Mouse (Mus musculus) G1E (cell line): ENCODE data around the gene Lpgat1. TPM values are rescaled to one million over a fixed set of nuclear protein-coding genes. Genes with fewer than 3 reads are reported as not detected.

Experiments used
- ATAC-seq: 2 replicates; pipeline ENCODE4 v1.8.0; 2016; ENCODE audit warnings: mild to moderate bottlenecking; ENCODE audit not compliant: insufficient number of reproducible peaks, poor library complexity, low FRiP score, severe bottlenecking; ENCODE audit errors: extremely low read depth
- DNase-seq: peaks from one replicate; pipeline ENCODE4 v3.0.0; 2012; ENCODE audit warnings: low spot score
- H3K27me3 ChIP-seq: 2 replicates; pipeline ENCODE4 v1.6.1; 2012; ENCODE audit warnings: mild to moderate bottlenecking, low read length, inconsistent platforms; ENCODE audit not compliant: insufficient read depth
- H3K36me3 ChIP-seq: replicated peaks from 2 replicates; pipeline ENCODE3; 2012; ENCODE audit warnings: mild to moderate bottlenecking, inconsistent platforms
- H3K4me1 ChIP-seq: 2 replicates; pipeline ENCODE4 v1.6.1; 2012; ENCODE audit warnings: low read depth, low read length, inconsistent platforms, mixed read lengths; ENCODE audit not compliant: insufficient read depth
- H3K4me3 ChIP-seq: 2 replicates; pipeline ENCODE4 v1.5.1; 2012; ENCODE audit warnings: low read depth, mild to moderate bottlenecking, inconsistent platforms, low read length, moderate library complexity, mixed read lengths
- H3K9me3 ChIP-seq: replicated peaks from 2 replicates; pipeline ENCODE4 v1.6.1; 2012; ENCODE audit warnings: inconsistent platforms
- CTCF ChIP-seq: IDR thresholded peaks from 2 replicates; pipeline ENCODE4 v1.5.1; 2012; ENCODE audit warnings: low read depth, low read length, inconsistent platforms, mixed read lengths
- GATA1 ChIP-seq: IDR thresholded peaks from 2 replicates; pipeline ENCODE4 v1.6.1; 2012; ENCODE audit warnings: borderline replicate concordance, low read length, inconsistent platforms, mixed read lengths
- GATA2 ChIP-seq: IDR thresholded peaks from 2 replicates; pipeline ENCODE4 v1.6.1; 2012; ENCODE audit warnings: low read depth, low read length, inconsistent platforms, borderline replicate concordance
- POLR2AphosphoS5 ChIP-seq: IDR thresholded peaks from 2 replicates; pipeline ENCODE4 v1.6.1; 2012; ENCODE audit warnings: low read depth, low read length, inconsistent platforms; ENCODE audit not compliant: insufficient replicate concordance
- TAL1 ChIP-seq: conservative IDR thresholded peaks from 2 replicates; pipeline ENCODE4 v1.6.1; 2012; ENCODE audit warnings: low read depth, low read length, inconsistent platforms, mixed read lengths
- polyA plus RNA-seq: library from polyadenylated mRNA; stranded (reverse); fragments of >175 nt; gene quantifications from 2 replicates; pipeline ENCODE4 v1.2.3, GENCODE M21; 2012
- total RNA-seq, 2 experiments: library from RNA; stranded (forward) in 1 of 2; stranded (reverse) in 1 of 2; fragments of 200-1000 nt in 1 of 2; fragments of >200 nt in 1 of 2; fragmentation: Nextera tagmentation in 1 of 2; gene quantifications; 2 replicates each; pipeline ENCODE4 v1.2.3; 2014 to 2017

Lpgat1 gene
- total and polyA plus RNA-seq, 3 experiments: 0.11 TPM; not detected in 2

GRCm38 (mm10) chr1:191738726-191739125, 21.1 kb downstream of the Lpgat1 start:
- DNase-seq: no peak
- Histone ChIP-seq H3K9me3 (no peaks in the 10 kb centered on the region), H3K27me3 (no peaks in the 10 kb centered on the region), H3K4me3 (no peak overlapping the region), H3K4me1 (no peaks in the 10 kb centered on the region), H3K36me3 (no peaks in the 10 kb centered on the region)
- ATAC-seq: no peak
- TF ChIP-seq TAL1: no peak

GRCm38 (mm10) chr1:191740587-191741361, 23.1 kb downstream of the Lpgat1 start:
- Histone ChIP-seq H3K4me1 (no peaks in the 10 kb centered on the region), H3K36me3 (no peaks in the 10 kb centered on the region), H3K4me3 (no peak overlapping the region), H3K9me3 (no peaks in the 10 kb centered on the region), H3K27me3 (no peaks in the 10 kb centered on the region)
- TF ChIP-seq GATA2 (no peak), POLR2AphosphoS5 (no peak), GATA1 (no peak), TAL1 (no peak), CTCF (no peak)
- ATAC-seq (no peak), DNase-seq (no peak)

GRCm38 (mm10) chr1:191741635-191742034, 24.0 kb downstream of the Lpgat1 start:
- Histone ChIP-seq H3K36me3 (no peaks in the 10 kb centered on the region), H3K27me3 (no peaks in the 10 kb centered on the region), H3K4me3 (no peak overlapping the region), H3K9me3 (no peaks in the 10 kb centered on the region), H3K4me1 (no peaks in the 10 kb centered on the region)
- TF ChIP-seq CTCF (no peak), GATA2 (no peak), GATA1 (no peak), POLR2AphosphoS5 (no peak), TAL1 (no peak)
- DNase-seq (no peak), ATAC-seq (no peak)

- Histone ChIP-seq H3K4me1 (no peaks in the 10 kb centered on the region), H3K27me3 (no peaks in the 10 kb centered on the region; the same call in 1 of the 2 replicates), H3K9me3 (no peaks in the 10 kb centered on the region), H3K36me3 (no peaks in the 10 kb centered on the region), H3K4me3 (no peak overlapping the region)
- ATAC-seq (no peak), DNase-seq (no peak)
- TF ChIP-seq POLR2AphosphoS5 (no peak), TAL1 (no peak), CTCF (no peak), GATA2 (no peak), GATA1 (no peak)
Measured at GRCm38 (mm10) chr1:191748431-191748830, 30.8 kb downstream of the Lpgat1 start.

GRCm38 (mm10) chr1:191756520-191757199, 39.0 kb downstream of the Lpgat1 start:
- DNase-seq (no peak), ATAC-seq (no peak)
- no peaks in the 10 kb centered on the region for H3K36me3 ChIP-seq
- no peaks in the 10 kb centered on the region; the same call in 1 of the 2 replicates for H3K27me3 ChIP-seq
- no peak for TF ChIP-seq CTCF
- no peak for TF ChIP-seq GATA2
- TF ChIP-seq TAL1: no peak
- TF ChIP-seq POLR2AphosphoS5: no peak
- TF ChIP-seq GATA1: no peak
- H3K9me3 ChIP-seq: no peaks in the 10 kb centered on the region
- H3K4me3 ChIP-seq: no peak overlapping the region
- H3K4me1 ChIP-seq: no peaks in the 10 kb centered on the region

GRCm38 (mm10) chr1:191774106-191774505, 56.5 kb downstream of the Lpgat1 start:
- no peaks in the 10 kb centered on the region for H3K36me3 ChIP-seq
- no peak for TF ChIP-seq CTCF
- TF ChIP-seq GATA2: no peak
- TF ChIP-seq GATA1: no peak
- no peak for TF ChIP-seq TAL1
- no peak for TF ChIP-seq POLR2AphosphoS5

More at GRCm38 (mm10) chr1:191774106-191774505, 56.5 kb downstream of the Lpgat1 start:
- Histone ChIP-seq H3K27me3 (no peaks in the 10 kb centered on the region), H3K4me3 (no peak overlapping the region), H3K9me3 (no peaks in the 10 kb centered on the region), H3K4me1 (no peaks in the 10 kb centered on the region)
- ATAC-seq: no peak
- DNase-seq: no peak
